Mouse (Mus musculus) forebrain, embryonic 12.5 days (tissue): ENCODE data around the gene Otp. TPM values are rescaled to one million over a fixed set of nuclear protein-coding genes. Genes with fewer than 3 reads are reported as not detected.
A peak's percentile ranks its signal among the peaks of the same experiment; 100 is the strongest.

Experiments
- ATAC-seq: fragments of 200-750 bp; cut with Nextera tagmentation; 2 replicates; pipeline ENCODE4 v1.8.0; 2017; ENCODE audit warnings: moderate TSS enrichment; ENCODE audit not compliant: low FRiP score
- H3K27ac ChIP-seq: fragments of 300-500 bp; sonication (generic); 2 replicates; pipeline ENCODE4 v1.5.1; 2016; ENCODE audit warnings: mild to moderate bottlenecking
- H3K27me3 ChIP-seq: fragments of 300-500 bp; sonication (generic); 2 replicates; pipeline ENCODE4 v1.6.1; 2016; ENCODE audit warnings: mild to moderate bottlenecking
- H3K36me3 ChIP-seq: fragments of 300-500 bp; sonication (generic); replicated peaks from 2 replicates; pipeline ENCODE4 v1.6.1; 2016; ENCODE audit warnings: mild to moderate bottlenecking
- H3K4me1 ChIP-seq: fragments of 300-500 bp; sonication (generic); 2 replicates; pipeline ENCODE4 v1.6.1; 2016
- H3K4me2 ChIP-seq: fragments of 300-500 bp; sonication (generic); 2 replicates; pipeline ENCODE4 v1.6.1; 2016; ENCODE audit warnings: mild to moderate bottlenecking, moderate library complexity
- H3K4me3 ChIP-seq: fragments of 300-500 bp; sonication (generic); replicated peaks from 2 replicates; pipeline ENCODE4 v1.5.1; 2016; ENCODE audit warnings: mild to moderate bottlenecking
- H3K9ac ChIP-seq: fragments of 300-500 bp; sonication (generic); 2 replicates; pipeline ENCODE4 v1.6.1; 2016; ENCODE audit warnings: mild to moderate bottlenecking
- H3K9me3 ChIP-seq: fragments of 300-500 bp; sonication (generic); 2 replicates; pipeline ENCODE4 v1.6.1; 2016
- WGBS: fragments of 180-500 bp; shearing (Covaris S2); methylation state at CpG from one replicate; pipeline ENCODE4 v1.1.7; 2016; 5-methylcytosine and 5-hydroxymethylcytosine counted together
- polyA plus RNA-seq: library from polyadenylated mRNA; unstranded; fragments of >200 nt; fragmentation: Nextera tagmentation; extraction: Ambion mirVana; gene quantifications from 2 replicates; pipeline ENCODE4 v1.2.1, GENCODE M21; 2016

Otp gene
- polyA plus RNA-seq, 1 experiment from 2014 or later = 7.1 TPM

DNA sequence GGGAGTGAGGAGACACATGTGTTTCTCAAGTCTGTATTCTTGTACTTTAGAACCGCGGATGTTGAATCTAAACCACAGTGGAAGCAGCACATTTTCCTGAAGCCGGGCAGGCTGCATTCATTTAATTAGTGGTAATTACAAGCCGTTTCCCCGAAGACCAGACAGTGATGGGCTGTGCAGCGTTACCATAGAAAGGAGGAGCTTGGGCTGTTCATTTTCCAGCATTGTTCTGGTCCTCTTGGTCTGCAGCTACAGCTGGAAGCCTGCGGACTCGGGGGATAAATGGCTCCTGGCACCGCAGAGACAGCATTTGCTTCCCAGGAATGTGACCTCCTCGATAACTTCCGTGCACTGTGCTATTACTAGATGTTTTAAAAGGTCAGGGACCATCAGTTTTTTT, 37.6 kb downstream of the Otp start:
- 8% methylated on average over 11 of the region's 11 CpGs for WGBS
- H3K27me3 ChIP-seq = peaks cover 11% of the 10 kb centered on the region
- no peak overlapping the region for H3K4me3 ChIP-seq
- H3K27ac ChIP-seq = no peak overlapping the region
- H3K36me3 ChIP-seq = no peaks in the 10 kb centered on the region
- H3K4me1 ChIP-seq = peaks cover 5% of the 10 kb centered on the region
- H3K9me3 ChIP-seq = no peaks in the 10 kb centered on the region
- no peak for ATAC-seq
- peak overlapping the region; percentile 12; the same call in 1 of the 2 replicates for H3K9ac ChIP-seq
- peak overlapping the region; percentile 36 for H3K4me2 ChIP-seq

DNA sequence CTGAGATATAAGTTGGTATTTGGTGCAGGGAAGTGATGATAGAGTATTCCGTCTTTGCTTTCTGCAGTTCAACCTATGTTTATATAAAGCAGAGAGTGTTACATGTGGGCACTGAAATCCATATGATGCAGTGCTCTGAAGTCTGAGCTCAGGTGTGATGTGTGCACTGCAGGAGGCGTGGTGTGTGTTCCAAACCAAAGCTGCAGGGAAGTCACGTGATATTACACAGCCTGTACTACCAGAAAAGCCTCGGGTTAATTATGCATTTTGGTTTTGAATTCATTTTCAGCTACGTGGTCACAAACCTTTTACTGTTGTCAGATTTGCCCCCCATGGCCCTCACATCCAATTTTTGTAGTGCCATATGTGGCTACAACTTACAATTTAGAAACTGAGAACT, 40.3 kb downstream of the Otp start:
- H3K4me1 ChIP-seq = peaks cover 5% of the 10 kb centered on the region
- no peak overlapping the region for H3K4me2 ChIP-seq
- H3K27ac ChIP-seq = no peak overlapping the region
- H3K9me3 ChIP-seq = no peaks in the 10 kb centered on the region
- no peak overlapping the region for H3K9ac ChIP-seq
- ATAC-seq = no peak
- peaks cover 8% of the 10 kb centered on the region for H3K27me3 ChIP-seq
- H3K4me3 ChIP-seq = no peak overlapping the region
- H3K36me3 ChIP-seq = no peaks in the 10 kb centered on the region
- WGBS = 78% methylated on average over 5 of the region's 5 CpGs

DNA sequence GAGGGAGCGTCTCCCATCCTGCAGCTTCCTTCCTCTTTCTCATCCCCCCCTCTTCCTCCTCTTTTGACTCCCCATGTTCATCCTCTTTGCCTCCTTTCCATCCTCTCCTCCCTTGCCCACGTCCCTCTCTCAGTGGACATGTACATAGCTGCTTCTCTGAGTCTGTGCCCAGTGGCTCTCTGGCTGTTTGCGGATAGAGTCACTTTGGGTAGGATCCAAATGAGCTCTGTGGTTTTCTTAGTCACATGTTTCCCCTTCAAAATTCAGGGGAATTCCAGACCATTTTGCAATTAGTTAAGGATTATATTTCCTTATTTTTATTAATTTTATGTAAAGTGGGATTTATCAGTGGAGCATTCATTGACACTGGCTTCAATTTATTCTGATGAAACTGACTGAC, 52.7 kb downstream of the Otp start:
- H3K4me2 ChIP-seq = no peak overlapping the region
- no peak overlapping the region for H3K9ac ChIP-seq
- no peaks in the 10 kb centered on the region for H3K9me3 ChIP-seq
- H3K36me3 ChIP-seq = no peaks in the 10 kb centered on the region
- no peak overlapping the region for H3K4me3 ChIP-seq
- H3K27me3 ChIP-seq = peaks cover 15% of the 10 kb centered on the region
- no peaks in the 10 kb centered on the region for H3K4me1 ChIP-seq
- 87% methylated on average over 3 of the region's 3 CpGs for WGBS
- ATAC-seq = no peak
- H3K27ac ChIP-seq = no peak overlapping the region

Other genes starting within 250 kb of the Otp start
- 249 and 258 TPM in 2 replicates for gene Tbca, start 86.7 kb upstream of the Otp start, polyA plus RNA-seq
- 23.5 and 24.0 TPM in 2 replicates for gene Wdr41, start 100.7 kb downstream of the Otp start, polyA plus RNA-seq